Mouse (Mus musculus) left cerebral cortex, postnatal 14 days (tissue): ENCODE results near the gene Vmn2r103. TPM values are rescaled to one million over a fixed set of nuclear protein-coding genes. Genes with fewer than 3 reads are reported as not detected.

Source experiments
- DNase-seq, 2 experiments: peaks; one replicate each; pipeline ENCODE4 v3.0.0; 2021 to 2022; ENCODE audit warnings: low spot score in 2 of 2, mixed read lengths in 1 of 2
- intact Hi-C: fragments of 180-260 bp; cut with DNase I; formaldehyde crosslinking; loops from one replicate; pipeline ENCODE4 v1.15.1; 2025
- long read RNA-seq, 2 experiments: library from polyadenylated mRNA; stranded (forward); transcript quantifications; one replicate each; pipeline ENCODE4 v2.0.0; 2021
- total RNA-seq, 2 experiments: library from RNA; stranded (reverse); gene quantifications; 2 replicates each; pipeline ENCODE4 v1.2.3; 2021

The Vmn2r103 gene
- total RNA-seq: not detected
- long read RNA-seq, experiment 1: 0 reads
- long read RNA-seq, experiment 2: 0 reads

DNA sequence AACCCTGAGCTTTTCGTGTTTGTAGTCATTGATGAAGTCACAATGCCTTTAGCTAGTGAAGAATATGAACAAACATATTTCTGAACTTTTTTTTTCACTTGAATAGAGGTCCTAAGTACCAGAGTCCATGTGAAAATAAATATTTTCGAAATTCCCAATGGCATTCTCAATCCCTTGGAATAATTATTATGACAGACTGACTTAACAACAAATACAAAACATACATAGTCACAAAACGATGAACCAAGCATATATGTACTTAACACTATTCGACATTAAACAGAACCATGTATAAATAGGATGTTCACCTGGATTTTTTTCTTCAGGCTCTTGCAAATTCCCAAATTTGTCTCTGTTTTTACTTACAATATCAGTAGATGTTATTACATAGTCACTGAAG, at the start of gene Vmn2r103:
Gene Vmn2r103 (plus strand): TSS at position 301 of the 400 bp plus-strand sequence.
- no peak for DNase-seq
- intact Hi-C loops: no loop called here

GRCm38 (mm10) chr17:19778994-19779393, 5.8 kb downstream of the Vmn2r103 start:
- no peak for DNase-seq
- intact Hi-C loops: no loop called here

GRCm38 (mm10) chr17:19789248-19789647, 16.1 kb downstream of the Vmn2r103 start:
- intact Hi-C loops: no loop called here
- DNase-seq: no peak

Other genes with a start within 250 kb of the Vmn2r103 start
- gene Vmn2r101, start 196.1 kb upstream of the Vmn2r103 start, total RNA-seq: not detected
- gene Vmn2r102, start 113.0 kb upstream of the Vmn2r103 start, total RNA-seq: not detected